Mouse (Mus musculus) C2C12 (cell line): Measurements from ENCODE around the gene Agpat1.

Source experiments
- CTCF ChIP-seq: IDR thresholded peaks from one replicate; pipeline ENCODE4 v1.5.1; 2011; ENCODE audit not compliant: control insufficient read depth, insufficient read depth, insufficient read length
- FOSL1 ChIP-seq: IDR thresholded peaks from one replicate; pipeline ENCODE4 v1.8.0; 2011; ENCODE audit warnings: mild to moderate bottlenecking, low read length; ENCODE audit not compliant: poor library complexity, insufficient read depth, severe bottlenecking
- MAX ChIP-seq: IDR thresholded peaks from one replicate; pipeline ENCODE4 v1.6.1; 2011; ENCODE audit warnings: mild to moderate bottlenecking, control low read depth

GRCm38 (mm10) chr17:34644608-34645007 is 40.5 kb downstream of the Agpat1 start, which contains the start of gene Fkbpl:
- TF ChIP-seq CTCF, result no peak
- no peak for TF ChIP-seq FOSL1
- no peak for TF ChIP-seq MAX
